9 mouse cellular contexts compared by ENCODE assay signal in genomic region chr16:42172476-42172875, GRCm38 (mm10).
DNase-seq lines count a peak whose midpoint lies in the region; ATAC-seq lines count a peak whose summit lies in the region.
"Had no signal": no experiment of that assay in that cellular context is flagged by ENCODE, and none has a peak within 500 bp of the region (broad histone marks: within the 10 kb centered on the region; RNA-seq: fewer than 3 reads in every experiment).

No protein-coding gene starts in this region.

- no peaks in the 10 kb centered on the region for H3K9me3 ChIP-seq in forebrain, embryonic 10.5 days
- no peaks in the 10 kb centered on the region for H3K9me3 ChIP-seq in forebrain, embryonic 12.5 days

- H3K4me2 ChIP-seq in forebrain, embryonic 12.5 days = no peak overlapping the region

- H3K27me3 ChIP-seq in forebrain, embryonic 10.5 days (ENCODE audit: poor library complexity, severe bottlenecking) = no peaks in the 10 kb centered on the region
- no peaks in the 10 kb centered on the region for H3K27me3 ChIP-seq in forebrain, embryonic 12.5 days

- H3K4me3 ChIP-seq in forebrain, embryonic 10.5 days = no peak overlapping the region
- no peak overlapping the region for H3K4me3 ChIP-seq in forebrain, embryonic 12.5 days (replicated peaks)

- peak; percentile 59 for DNase-seq in forebrain, embryonic 10.5 days (ENCODE audit: extremely low spot score, low spot score)
- DNase-seq in adrenal gland, adult (ENCODE audit: inconsistent age in 2 of 2, low spot score in 1 of 2) = peak; percentile 46 to 87
- DNase-seq in gastrocnemius, postnatal 25 days = peak; percentile 22
- DNase-seq in layer of hippocampus, postnatal 36 days = peak; percentile 82 to 86
- peak; percentile 72 for DNase-seq in mesoderm, embryonic 11.5 days (ENCODE audit: low read depth, low spot score)
- peak; percentile 29 to 36 for DNase-seq in spleen, postnatal 36 days (ENCODE audit: low spot score in 2 of 2)

- no peak overlapping the region for H3K9ac ChIP-seq in forebrain, embryonic 12.5 days

- H3K36me3 ChIP-seq in forebrain, embryonic 10.5 days (replicated peaks) = no peaks in the 10 kb centered on the region
- H3K36me3 ChIP-seq in forebrain, embryonic 12.5 days (replicated peaks) = no peaks in the 10 kb centered on the region

- no peaks in the 10 kb centered on the region for H3K4me1 ChIP-seq in forebrain, embryonic 10.5 days
- H3K4me1 ChIP-seq in forebrain, embryonic 12.5 days = no peaks in the 10 kb centered on the region

- WGBS in forebrain, embryonic 10.5 days = 28% methylated on average over 11 of the region's 11 CpGs
- WGBS in forebrain, embryonic 12.5 days = 30% methylated on average over 11 of the region's 11 CpGs

- H3K27ac ChIP-seq in forebrain, embryonic 10.5 days = no peak overlapping the region
- no peak overlapping the region for H3K27ac ChIP-seq in forebrain, embryonic 12.5 days
- H3K27ac ChIP-seq: macrophage had no signal

- ATAC-seq in forebrain, embryonic 12.5 days (ENCODE audit: low FRiP score) = no peak
- peak; percentile 87 for ATAC-seq in common myeloid progenitor, adult 5-6 weeks (replicated peaks; ENCODE audit: low read depth, poor library complexity, severe bottlenecking)

Comparison
In these comparisons a context has a peak if more than half of its experiments do, and no peak if none do; other contexts are left out.
1. DNase-seq: peak in every context shown above with its lines; median percentile 84 in layer of hippocampus, postnatal 36 days; 72 in mesoderm, embryonic 11.5 days; 66 in adrenal gland, adult; 59 in forebrain, embryonic 10.5 days; 32 in spleen, postnatal 36 days; 22 in gastrocnemius, postnatal 25 days.